Mouse (Mus musculus) gastrocnemius, adult 18-20 months (tissue): ENCODE results near the gene Usp44. TPM values are rescaled to one million over a fixed set of nuclear protein-coding genes. Genes with fewer than 3 reads are reported as not detected.

Source experiments
- DNase-seq: peaks from one replicate; pipeline ENCODE4 v3.0.0; 2021; ENCODE audit warnings: low spot score
- total RNA-seq, 2 experiments: library from RNA; stranded (reverse); gene quantifications; 2 replicates each; pipeline ENCODE4 v1.2.3; 2021

The Usp44 gene
- total RNA-seq, 2 experiments from 2014 or later = 0.17 to 0.57 TPM

DNA sequence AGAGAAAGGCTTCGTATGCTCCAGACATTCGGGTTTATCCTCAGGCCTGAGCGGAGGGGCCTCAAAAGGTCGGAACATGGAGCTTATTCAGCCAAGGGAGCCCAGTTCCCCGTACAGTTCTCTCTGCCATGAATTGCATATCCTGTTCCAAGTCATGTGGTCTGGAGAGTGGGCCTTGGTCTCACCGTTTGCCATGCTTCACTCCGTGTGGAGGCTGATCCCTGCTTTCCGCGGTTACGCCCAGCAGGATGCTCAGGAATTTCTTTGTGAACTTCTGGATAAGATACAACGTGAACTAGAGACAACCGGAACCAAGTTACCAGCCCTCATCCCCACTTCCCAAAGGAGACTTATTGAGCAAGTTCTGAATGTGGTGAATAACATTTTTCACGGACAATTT, 15.4 kb downstream of the Usp44 start:
- DNase-seq = no peak

DNA sequence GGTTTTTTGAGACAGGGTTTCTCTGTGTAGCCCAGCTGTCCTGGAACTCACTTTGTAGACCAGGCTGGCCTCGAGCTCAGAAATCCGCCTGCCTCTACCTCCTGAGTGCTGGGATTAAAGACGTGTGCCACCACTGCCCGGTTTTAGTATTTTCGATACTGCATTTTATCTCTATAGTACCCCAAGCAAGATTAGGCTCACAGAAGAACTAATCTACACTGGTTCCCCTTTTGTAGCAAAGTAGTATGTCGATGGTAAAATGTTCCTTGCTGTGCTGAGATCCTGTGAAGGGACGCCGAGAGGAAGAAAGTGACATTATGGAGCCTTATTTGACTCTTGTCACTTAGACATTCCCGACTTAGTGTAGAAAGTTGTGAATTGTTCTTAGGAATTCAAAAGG, 23.8 kb downstream of the Usp44 start:
- DNase-seq = no peak

DNA sequence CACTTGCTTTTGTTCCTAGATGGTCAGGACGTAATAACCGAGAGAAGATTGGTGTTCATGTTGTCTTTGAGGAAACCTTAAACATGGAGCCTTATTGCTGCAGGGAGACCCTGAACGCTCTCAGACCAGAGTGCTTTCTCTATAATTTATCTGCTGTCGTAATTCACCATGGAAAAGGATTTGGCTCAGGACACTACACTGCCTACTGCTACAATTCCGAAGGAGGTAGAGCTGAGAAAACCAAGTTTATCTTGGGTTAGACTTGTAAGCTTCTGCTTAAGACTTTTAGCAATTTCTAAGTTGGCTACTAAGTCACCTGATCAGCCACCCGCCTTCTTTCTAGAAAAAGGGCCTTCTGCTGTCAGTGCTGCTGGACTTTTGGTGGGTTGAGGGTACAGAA, 24.7 kb downstream of the Usp44 start:
- no peak for DNase-seq

DNA sequence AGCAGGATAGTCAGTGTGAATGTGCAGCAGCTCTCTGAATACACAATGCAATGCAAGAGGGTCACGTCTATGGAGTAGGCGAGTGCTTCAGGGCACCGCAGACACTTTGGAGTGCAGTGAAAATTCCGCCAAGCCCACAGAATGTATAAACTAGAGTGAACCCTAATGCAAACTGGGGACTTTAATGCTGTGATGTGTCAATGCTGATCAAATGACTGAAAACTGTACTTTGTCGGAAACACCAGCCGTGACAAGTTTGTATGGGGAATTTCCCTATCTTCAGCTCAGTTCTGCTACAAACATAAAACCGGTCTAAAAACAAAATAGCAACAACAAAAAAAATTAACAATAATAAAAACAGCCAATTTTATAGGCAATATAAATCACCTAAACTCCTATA, 37.0 kb downstream of the Usp44 start:
- DNase-seq = no peak

DNA sequence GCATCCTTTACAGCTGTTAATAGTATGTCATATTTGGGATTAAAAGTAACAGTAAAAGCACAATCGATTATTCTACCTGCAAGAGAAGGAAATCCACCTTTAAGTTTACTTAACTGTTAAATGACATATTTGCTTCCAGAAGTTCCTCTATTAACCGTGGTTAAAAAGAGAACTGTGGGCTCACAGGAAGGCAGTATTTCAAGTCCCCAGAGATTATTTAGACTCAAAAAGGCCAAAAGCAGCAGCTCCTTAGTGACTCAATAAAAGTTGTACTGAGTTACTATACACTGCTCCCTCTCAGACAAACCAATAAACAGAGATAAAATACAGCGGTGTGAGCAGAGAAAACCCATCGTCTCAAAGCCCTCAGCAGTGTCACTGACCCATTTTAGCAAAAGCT, 37.5 kb downstream of the Usp44 start:
- DNase-seq = no peak

DNA sequence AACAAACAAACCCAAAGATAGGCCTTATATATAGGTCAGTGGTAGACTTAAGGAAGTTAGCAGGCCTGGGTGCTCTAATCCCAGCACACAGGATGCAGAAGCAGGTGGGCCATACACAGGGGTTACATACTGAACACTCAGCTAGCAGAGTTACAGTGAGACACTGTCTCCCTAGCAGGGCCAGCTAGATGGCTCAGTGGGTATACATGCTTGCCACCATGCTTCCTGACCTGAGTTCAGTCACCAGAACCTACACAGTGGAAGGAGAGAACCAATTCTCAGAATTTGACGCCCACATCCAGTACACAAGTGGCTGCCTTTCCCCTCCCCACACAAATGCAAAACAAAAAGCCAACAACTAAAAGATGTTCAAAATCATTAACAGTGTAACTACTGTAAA, 45.4 kb downstream of the Usp44 start:
- no peak for DNase-seq

DNA sequence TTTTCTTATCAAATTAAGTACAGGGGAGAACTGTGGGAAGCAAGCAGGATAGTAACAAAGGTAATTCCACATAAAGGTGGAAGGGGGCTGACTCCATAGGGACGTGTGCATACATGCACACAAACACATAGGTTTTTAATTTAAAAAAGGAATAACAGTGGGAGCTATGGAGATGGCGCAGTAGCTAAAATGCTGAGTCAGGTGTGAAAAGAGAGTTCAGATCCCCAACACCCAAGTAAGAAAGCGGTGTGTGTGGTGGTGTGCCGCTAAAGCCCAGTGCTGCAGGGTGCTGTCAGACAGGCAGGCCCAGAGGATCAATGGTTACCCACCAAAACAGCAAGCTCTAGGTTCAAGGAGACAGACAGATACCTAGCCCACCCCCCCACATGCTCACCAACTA, 47.4 kb downstream of the Usp44 start:
- DNase-seq = no peak

DNA sequence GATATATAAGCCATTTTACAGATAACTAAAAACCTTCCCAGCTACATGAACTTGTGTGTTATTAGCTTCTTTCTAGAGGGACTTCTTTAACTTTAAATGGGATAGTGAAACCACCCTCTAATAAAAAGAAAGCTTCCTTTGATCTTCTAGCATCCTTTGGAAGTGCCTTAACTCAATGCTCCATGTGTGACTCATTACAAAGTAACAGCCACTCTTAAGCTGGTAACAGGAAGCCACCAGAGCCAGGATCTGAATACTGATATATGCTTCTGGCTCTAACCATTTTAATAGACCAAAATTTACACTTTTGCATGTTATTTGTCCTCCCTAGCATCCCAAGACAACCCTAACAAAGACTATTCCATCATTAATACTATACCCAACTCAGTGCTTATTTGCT, 50.6 kb downstream of the Usp44 start:
- DNase-seq = no peak

DNA sequence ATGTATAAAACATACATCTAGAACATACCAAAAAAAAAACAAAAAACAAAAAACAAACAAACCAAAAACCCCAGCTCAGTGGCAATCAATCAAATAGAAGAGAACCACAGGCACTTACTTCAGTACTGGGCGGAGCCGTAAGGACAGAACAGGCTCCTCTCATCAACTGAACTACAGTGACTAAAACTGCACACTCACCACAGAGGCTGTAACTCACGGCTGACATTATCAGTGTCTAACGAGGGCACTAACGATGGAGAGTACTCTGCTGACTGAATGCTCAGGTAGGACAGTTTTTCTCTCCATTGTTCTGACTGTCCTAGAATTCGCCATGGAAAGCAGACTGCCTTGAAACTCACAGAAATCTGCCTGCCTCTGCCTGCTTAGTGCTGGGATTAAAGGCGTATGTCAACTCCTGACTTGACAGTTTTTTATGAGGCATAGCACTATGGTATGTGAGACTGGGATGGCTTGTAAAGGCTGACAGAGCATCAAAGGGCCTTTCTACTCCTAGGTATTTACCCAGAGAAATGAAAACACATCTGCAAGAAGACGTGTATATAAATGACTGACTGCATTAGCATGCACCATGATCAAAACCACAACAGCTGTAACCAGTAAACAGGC, 51.5 kb downstream of the Usp44 start:
- no peak for DNase-seq

DNA sequence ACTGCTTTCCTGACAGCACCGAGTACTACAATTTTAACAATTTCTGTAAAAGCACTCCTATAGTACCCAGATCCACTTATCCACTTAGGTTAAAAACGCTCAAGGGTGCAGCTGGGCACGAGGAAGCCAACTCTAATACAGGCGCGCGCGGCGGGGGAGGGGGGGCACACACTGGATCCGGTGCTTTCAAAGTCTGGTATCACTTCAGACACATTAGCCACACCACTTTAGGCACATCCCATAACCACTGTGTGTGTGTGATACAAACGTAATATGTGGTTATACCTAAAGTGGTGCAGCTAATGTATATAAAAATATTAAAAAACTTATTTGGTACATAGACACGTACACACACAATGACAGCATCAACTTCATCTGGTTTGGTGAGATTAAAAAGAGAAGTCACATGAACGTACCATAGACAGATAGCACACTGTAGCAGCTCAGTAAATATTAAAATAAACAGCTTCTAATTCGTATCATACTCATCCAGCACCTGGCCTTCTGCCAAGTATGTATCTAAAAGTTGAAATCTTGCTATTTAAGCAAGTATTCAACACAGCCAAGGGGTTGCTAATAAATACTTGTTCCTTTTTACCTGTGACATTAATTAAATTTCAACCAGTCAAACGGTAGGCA, 54.6 kb downstream of the Usp44 start:
- DNase-seq = no peak

DNA sequence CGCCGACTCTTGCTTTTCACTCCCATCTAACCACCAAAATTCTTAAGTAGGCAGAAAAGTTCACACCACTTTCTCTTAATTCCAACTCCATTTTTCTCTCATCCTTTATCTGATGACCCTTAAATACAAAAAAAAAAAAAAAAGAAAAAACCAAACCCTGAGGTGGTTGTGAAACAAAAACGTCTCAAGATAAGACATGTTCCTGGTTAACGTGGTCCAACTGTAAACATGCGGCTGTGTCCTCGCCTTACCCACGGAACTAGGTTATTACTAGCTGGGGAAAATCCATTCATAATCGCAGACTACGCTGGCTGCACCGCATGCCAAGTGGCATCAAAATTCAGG, 57.2 kb downstream of the Usp44 start:
- DNase-seq = no peak

DNA sequence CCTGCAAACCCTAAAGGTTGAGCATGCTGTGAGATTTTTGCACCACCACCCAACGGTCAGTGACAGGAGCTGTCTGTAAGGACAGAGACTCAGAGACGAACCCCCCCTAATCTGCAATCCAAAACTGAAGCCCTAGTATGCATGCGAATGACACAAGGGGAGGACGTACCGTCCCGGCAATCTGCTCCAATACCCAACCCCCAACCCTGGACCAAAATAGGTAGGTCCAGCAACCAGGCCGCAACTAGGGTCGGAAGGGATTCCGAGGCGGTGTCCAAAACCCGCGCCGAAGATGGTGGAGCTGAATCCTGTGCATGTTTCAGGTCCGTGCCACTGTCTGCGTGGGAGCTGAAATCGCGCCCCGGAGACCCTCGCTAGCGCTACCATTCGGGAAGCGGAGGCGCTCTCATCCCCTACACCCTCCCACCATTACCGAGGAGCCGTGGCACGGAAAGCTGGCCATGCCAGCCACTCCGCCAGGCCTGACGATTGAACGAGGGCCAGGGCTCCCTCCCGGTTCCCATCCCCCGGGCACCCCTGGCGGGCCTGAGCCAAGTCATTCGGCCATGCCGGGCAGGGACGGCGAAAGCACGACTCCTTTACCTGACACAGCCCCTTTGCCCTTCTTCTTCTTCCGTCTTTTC, 57.7 kb downstream of the Usp44 start:
- peak; percentile 56 for DNase-seq

DNA sequence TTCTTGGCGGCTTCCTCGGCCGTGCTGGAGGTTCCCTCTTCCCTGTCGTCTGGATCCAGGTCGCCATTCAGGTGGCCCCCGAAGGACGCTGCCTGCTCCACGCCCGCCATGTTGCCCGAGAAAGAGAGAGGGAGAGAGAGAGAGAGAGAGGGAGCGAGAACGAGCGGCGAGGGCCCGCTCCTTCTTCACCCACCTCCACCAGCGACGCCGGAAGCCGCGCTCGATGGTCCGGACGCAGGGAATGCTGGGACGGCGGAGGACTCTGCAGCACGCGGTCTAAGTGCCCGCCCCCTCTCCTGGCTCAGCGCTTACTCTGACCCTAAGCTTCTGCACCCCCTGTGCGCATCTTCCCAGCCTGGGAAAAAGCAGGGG, 58.2 kb downstream of the Usp44 start:
- DNase-seq = peak; percentile 85

DNA sequence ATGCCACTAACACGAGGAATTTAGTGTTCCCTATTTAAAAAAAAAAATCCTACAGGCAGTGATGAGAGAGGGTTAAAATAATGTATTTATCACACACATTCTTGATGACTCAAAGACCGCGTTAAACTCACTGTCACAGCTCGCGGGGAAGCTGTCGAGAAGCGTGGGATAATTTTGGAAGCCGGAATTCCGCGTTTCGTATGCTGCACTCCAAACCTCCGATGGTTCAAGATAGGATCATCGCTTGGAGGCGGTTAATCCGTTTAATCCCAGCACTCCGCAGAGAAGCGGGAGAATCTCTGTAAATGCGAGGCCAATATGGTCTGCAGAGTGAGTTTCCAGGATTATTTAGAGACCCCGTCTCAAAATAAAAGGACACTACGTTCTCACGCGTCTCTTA, 58.6 kb downstream of the Usp44 start:
- peak; percentile 15 for DNase-seq

DNA sequence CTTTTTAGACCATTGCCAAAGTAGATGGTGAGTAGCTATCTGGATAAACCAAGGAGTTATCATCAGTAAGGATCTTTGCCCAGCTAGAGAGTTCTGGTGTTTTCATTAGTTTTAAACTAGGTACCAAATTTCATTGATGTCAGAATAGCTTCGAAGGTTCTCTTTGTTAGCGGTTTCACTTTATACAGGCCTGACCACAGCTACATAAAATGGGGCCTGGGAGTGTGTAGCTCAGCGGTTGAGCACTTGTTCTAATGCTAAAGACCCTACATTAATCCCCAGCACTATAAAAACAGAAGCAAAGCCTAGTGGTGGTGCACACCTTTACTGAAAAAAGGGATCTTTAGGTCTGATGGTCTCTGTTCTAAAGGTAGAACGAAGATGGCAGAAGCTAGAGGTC, 59.2 kb downstream of the Usp44 start:
- DNase-seq = no peak

DNA sequence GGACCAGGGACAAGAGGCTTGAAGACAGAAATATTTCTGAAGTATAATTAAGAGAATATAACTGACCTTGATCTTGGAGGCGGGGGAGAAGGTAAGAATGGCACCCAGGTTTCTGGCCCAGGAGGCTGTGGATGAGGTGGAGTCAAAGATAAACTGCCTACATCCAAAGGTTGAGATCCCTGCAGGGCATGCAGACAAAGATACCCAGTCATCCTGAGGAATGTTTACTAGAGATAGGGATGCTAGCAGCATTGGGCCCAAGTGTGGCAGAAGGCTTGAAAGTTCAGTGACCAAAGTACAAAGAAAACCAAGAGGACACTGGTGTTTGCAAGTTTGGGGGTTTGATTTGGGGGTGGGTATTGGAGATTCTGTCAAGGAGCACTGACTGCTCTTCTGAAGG, 59.7 kb downstream of the Usp44 start:
- no peak for DNase-seq

DNA sequence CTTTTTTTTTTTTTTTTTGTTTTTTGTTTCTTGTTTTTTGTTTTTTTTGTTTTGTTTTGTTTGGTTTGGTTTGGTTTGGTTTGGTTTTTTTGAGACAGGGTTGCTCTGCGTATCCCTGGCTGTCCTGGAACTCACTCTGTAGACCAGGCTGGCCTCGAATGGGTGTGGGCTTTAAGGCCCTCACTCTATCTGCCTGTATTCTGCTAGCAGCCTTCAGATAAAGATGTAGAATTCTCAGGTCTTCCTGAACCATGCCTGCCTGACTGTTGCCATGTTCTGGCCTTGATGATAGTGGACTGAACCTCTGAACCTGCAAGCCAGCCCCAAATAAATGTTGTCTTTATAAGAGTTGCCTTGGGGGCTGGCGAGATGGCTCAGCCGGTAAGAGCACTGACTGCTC, 61.2 kb downstream of the Usp44 start:
- DNase-seq = no peak

DNA sequence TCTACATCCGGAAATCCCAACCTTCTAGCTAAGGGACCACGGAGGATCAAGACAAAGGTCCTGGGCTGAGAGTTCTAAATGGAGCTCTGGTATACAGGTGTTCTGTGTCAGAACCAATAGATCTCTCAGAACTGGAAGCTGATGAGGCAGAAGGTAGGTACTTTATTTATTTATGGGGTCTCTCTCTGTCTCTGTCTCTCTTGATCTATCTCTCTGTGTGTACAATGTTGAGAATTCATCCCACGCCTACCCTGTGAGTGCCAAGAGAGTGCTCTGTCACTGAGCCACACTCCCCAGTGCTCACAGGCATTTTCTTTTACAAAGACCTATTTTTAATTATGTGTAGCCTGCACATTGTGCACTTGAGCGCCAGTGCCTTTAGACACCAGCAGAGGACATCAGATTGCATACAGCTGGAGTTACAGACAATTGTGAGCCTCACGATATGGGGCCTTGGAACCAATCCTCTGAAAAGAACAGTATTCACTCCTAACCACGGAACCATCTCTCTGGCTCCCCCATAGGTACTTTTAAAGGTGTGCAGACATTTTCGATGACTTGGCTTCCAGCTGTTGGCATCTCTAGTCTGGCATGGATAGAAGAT, 65.8 kb downstream of the Usp44 start, which contains the start of gene Metap2:
Metap2 (minus strand) TSS at position 51 of the 604 bp plus-strand sequence.
- no peak for DNase-seq

DNA sequence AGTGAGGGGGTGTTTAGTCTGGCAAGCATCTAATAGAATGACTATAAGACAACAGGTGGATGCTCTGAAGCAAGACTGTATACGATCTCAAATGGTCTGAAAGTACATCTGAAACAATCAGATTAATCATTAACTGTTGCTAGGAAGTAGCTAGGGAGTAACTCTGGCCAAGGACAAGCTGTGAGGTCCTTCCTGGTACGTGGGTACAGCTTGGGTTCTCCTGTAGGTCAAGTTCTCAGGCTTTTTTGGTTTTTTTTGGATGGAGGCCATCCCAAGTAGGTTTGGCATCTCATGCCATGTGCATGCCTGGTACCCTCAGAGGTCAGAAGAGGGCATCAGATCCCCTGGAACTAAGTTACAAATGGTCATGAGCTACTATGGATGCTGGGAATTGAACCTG, 67.9 kb downstream of the Usp44 start:
- DNase-seq = no peak

DNA sequence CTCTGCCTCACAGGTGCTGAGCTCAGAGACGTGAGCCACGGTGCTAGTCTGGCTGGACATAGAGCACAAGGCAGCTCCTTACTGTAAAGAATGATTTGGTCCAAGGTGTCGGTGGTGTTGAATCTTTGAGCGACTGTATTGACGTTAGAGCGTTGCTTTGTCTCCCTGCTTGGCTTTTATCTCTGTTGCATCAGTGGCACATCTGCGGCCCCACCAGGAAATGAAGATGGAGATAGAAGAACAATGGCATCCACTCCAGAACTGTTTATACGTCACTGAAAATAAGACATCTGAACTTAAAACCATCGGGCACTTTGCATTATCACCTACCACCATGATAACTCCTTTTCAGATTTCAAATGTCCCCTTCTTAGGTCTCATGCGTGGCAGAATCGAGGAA, 68.6 kb downstream of the Usp44 start:
- DNase-seq = no peak

DNA sequence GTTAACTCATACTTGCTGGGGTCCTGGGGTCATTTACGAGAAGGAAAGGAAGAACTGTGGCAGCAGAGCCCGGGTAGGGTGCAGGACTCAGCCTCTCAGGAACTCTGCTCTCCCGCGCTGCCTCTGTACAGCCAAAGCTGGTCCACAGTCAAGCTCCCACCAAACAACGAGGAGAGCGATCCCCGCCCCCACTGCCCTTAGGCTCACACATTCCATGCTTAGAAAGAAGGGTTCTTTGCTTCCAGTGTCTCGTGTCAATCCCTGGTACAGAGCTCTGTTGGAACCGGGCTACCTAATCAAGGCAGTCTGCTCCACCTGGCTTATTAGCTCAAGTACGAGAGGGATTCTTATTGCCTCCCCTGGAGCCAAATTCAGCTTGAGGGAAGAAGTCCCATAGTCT, 76.0 kb downstream of the Usp44 start:
- no peak for DNase-seq
